Mouse (Mus musculus): ENCODE measurements around the gene Prep.
"Not testable (repeated sequence)": the region's sequence is repeated elsewhere in the genome, so short reads cannot be mapped to it uniquely, and the experiment has no call there.

DNA sequence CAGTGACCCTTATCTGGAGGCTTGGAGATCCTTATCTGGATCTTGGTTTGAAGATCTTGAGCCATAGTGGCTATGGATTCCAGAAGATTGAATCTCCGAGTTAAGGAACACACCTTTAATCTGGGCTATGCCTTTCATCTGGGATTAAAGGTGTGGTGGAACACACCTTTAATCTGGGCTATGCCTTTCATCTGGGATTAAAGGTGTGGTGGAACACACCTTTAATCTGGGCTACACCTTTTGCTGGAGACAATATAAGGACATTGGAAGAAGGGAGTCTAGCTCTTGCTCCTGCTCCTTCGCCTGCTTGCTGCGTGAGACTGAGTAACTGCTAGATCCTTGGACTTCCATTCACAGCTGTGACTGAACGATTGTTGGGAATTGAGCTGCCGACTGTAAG is 110.8 kb downstream of the Prep start, which contains the start of gene Popdc3:
- not testable (repeated sequence) for TF ChIP-seq CTCF (IDR thresholded peaks at IDR 0.05; ENCODE audit: control insufficient read depth, insufficient read depth, insufficient read length); MAX (IDR thresholded peaks at IDR 0.05); USF1 (IDR thresholded peaks at IDR 0.05; ENCODE audit: low read depth); CEBPB (IDR thresholded peaks at IDR 0.05; ENCODE audit: low read depth); FOSL1 (IDR thresholded peaks at IDR 0.05; ENCODE audit: insufficient read depth, low read length, poor library complexity, severe bottlenecking); MYOD1 (IDR thresholded peaks at IDR 0.05; ENCODE audit: control insufficient read depth, insufficient read length, low read depth)
